Mouse (Mus musculus): ENCODE results near the gene Ffar4. TPM values are rescaled to one million over a fixed set of nuclear protein-coding genes. Genes with fewer than 3 reads are reported as not detected.

The Ffar4 gene
- polyA plus RNA-seq, 1 experiment from 2014 or later, result 7.0 TPM

DNA sequence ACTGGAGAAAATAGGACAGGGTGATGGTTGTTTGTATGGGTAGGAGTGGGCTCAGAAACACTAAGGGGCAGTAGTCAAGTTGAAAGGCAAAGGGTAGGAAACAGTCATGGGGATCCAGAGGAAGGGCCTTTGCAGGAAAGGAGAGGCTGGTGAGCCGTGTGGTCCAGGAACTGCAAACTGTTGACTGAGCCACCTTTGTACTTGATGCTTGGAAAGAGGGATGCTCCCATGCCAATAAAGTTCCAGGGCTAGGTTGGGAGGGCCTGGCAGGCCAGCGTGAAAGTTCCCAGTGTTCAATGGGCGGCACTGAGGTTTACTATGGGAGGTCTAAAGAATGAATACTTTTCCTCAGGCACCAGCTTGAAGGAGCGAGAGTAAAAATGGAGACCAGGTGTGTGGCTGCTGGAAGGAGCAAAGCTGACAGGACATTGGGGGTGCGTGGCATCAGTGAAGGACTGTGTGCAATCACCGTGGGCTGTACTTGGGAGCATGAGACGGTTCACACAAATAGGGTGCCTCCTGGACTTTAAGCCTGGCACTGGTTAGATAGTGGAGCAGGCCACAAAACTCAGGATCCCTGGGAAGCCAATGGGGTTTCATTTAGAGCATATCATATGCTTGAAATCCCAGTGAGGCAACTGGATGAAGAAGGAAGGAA is 18.1 kb downstream of the Ffar4 start:
- Histone ChIP-seq H3K27me3 (replicated peaks; ENCODE audit: control insufficient read depth, insufficient read depth, low read length) (no peaks in the 10 kb centered on the region), H3K9me3 (ENCODE audit: control insufficient read depth, low read length) (no peaks in the 10 kb centered on the region), H3K9ac (ENCODE audit: low read length) (no peak overlapping the region), H3K27ac (ENCODE audit: low read depth) (no peak overlapping the region), H3K4me1 (replicated peaks; ENCODE audit: control insufficient read depth, insufficient read depth, low read length) (no peaks in the 10 kb centered on the region), H3K36me3 (ENCODE audit: control insufficient read depth, insufficient read depth, low read length) (no peaks in the 10 kb centered on the region), H3K4me2 (ENCODE audit: low read length) (no peak overlapping the region), H3K4me3 (ENCODE audit: low read depth, low read length) (no peak overlapping the region)
- ATAC-seq (replicated peaks; ENCODE audit: low FRiP score, low TSS enrichment, low read depth), result no peak
- 92% methylated on average over 7 of the region's 7 CpGs for WGBS
- DNase-seq (ENCODE audit: low spot score), result no peak

DNA sequence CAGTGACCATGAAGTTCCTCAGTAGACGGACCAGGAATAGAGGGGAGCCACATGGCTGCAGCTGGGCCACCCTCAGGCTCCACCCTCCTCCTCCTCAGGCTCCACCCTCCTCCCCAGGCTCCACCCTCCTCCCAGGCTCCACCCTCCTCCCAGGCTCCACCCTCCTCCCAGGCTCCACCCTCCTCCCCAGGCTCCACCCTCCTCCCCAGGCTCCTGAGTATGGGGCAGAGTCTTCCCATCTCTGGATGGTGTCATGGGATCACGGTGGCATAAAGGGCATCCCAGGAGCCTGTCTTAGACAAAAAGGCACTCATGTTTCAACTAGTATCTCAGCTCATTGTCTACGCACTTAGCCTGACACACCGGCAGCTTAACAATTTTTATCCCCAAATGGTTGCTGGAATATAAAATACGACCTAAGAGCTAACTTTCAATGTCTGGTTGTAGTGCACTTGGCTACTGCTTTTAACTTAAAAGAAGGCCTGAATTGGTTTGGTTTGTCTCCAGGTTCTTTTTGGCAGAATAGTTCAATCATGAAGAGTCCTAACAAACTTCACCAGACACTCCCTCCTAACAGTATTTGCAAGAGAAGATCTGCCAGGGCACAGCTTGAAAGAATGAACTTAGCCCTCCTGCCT is 23.4 kb downstream of the Ffar4 start:
- Histone ChIP-seq H3K27me3 (replicated peaks; ENCODE audit: control insufficient read depth, insufficient read depth, low read length) (peaks cover 7% of the 10 kb centered on the region), H3K4me3 (ENCODE audit: low read depth, low read length) (no peak overlapping the region), H3K27ac (ENCODE audit: low read depth) (no peak overlapping the region), H3K36me3 (ENCODE audit: control insufficient read depth, insufficient read depth, low read length) (no peaks in the 10 kb centered on the region), H3K4me1 (replicated peaks; ENCODE audit: control insufficient read depth, insufficient read depth, low read length) (no peaks in the 10 kb centered on the region), H3K9ac (ENCODE audit: low read length) (no peak overlapping the region), H3K4me2 (ENCODE audit: low read length) (no peak overlapping the region), H3K9me3 (ENCODE audit: control insufficient read depth, low read length) (no peaks in the 10 kb centered on the region)
- WGBS, result 79% methylated on average over 5 of the region's 5 CpGs
- ATAC-seq (replicated peaks; ENCODE audit: low FRiP score, low TSS enrichment, low read depth) (no peak), DNase-seq (ENCODE audit: low spot score) (no peak)

DNA sequence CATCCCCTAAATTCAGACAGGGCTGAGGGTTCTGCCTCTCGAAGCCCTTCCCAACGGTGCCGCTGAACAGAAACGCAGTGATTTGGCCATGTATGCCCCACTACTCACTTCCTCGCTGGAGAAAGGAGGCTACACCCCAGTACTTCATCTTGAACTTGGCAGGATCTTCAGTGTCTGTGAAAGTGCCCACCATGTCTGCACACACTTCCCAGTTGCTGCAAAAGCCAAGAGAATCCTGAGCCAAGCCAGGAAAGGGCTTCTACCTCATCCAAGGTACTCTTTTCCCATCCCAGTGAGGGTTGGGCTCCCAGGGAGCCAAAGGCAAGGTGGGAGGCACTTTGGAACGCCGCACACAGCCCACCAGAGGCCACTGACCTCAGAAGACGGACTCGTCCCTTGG is 27.1 kb downstream of the Ffar4 start:
- Histone ChIP-seq H3K27me3 (replicated peaks; ENCODE audit: control insufficient read depth, insufficient read depth, low read length) (peaks cover 7% of the 10 kb centered on the region), H3K9ac (ENCODE audit: low read length) (peak overlapping the region; percentile 27), H3K9me3 (ENCODE audit: control insufficient read depth, low read length) (no peaks in the 10 kb centered on the region), H3K4me3 (ENCODE audit: low read depth, low read length) (peak overlapping the region; percentile 46), H3K4me2 (ENCODE audit: low read length) (peak overlapping the region; percentile 66), H3K36me3 (ENCODE audit: control insufficient read depth, insufficient read depth, low read length) (no peaks in the 10 kb centered on the region), H3K27ac (ENCODE audit: low read depth) (no peak overlapping the region), H3K4me1 (replicated peaks; ENCODE audit: control insufficient read depth, insufficient read depth, low read length) (no peaks in the 10 kb centered on the region)
- WGBS, result 20% methylated on average over 9 of the region's 9 CpGs
- peak; percentile 8; the same call in 1 of the 2 replicates for ATAC-seq (replicated peaks; ENCODE audit: low FRiP score, low TSS enrichment, low read depth)
- no peak for DNase-seq (ENCODE audit: low spot score)

DNA sequence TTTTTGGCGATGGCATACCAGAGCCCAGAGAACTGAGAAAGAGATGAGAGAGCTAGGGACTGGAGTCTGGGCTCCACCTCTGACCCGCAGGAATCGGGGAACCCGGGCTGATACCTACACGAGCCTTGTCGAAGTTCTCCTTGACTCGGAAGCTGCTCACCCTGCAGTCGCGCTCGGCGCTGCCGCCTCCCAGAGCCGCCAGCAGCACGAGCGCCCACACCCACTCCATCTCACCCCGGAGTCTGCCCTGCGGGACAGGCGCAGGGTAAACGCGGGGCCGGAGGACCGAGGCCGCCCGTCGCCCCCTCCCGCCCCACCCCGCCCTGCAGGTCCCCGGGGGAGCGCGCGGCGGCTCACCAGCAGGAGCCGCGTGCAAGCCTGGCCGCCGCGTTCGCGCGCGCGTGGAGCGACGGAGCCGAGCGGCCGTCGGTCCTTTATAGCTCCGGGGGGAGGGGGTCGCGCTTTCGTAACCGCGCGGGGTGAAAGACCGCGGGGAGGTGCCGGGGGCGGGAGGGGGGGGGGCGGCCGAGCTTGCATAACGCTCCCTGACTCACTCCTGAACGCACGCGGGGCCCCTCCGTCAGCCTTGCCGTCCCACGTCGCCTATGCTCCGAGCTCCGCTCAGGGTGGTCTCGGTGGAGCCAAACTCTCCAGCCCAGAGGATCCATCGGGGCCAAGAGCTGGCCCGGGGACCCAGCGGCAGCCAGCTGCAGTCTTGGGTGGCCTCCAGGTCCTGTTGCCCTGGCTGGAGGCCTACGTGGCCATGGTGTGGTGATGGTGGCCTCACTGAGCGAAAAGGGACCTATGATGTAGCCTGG is 27.7 kb downstream of the Ffar4 start:
- Histone ChIP-seq H3K9me3 (ENCODE audit: control insufficient read depth, low read length) (no peaks in the 10 kb centered on the region), H3K9ac (ENCODE audit: low read length) (peak overlapping the region; percentile 27), H3K36me3 (ENCODE audit: control insufficient read depth, insufficient read depth, low read length) (no peaks in the 10 kb centered on the region), H3K27ac (ENCODE audit: low read depth) (peak overlapping the region; percentile 1; the same call in 1 of the 2 replicates), H3K27me3 (replicated peaks; ENCODE audit: control insufficient read depth, insufficient read depth, low read length) (peaks cover 7% of the 10 kb centered on the region), H3K4me1 (replicated peaks; ENCODE audit: control insufficient read depth, insufficient read depth, low read length) (no peaks in the 10 kb centered on the region), H3K4me2 (ENCODE audit: low read length) (peak overlapping the region; percentile 66), H3K4me3 (ENCODE audit: low read depth, low read length) (peak overlapping the region; percentile 46)
- WGBS, result 1% methylated on average over 59 of the region's 77 CpGs
- ATAC-seq (replicated peaks; ENCODE audit: low FRiP score, low TSS enrichment, low read depth), result peak; percentile 86
- peak; percentile 82 for DNase-seq (ENCODE audit: low spot score)

DNA sequence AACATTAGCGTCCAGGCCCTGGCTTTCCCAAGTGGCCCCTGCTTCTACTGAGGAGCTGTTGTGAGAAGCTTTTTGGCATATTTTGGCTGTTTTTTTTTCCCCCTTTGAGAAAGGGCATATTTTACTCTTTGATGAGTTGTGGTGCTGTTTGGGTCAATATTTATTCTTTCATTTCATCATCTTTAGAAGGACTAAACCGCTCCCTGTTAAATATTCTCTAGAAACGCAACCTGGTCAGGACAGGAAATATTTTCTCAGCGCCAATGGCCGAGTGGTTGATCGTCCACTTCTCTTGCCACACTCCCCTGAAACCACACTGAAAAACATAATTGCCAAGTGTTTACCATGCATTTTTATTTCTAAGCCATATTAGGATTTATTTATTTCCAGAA is 28.3 kb downstream of the Ffar4 start, which contains the start of gene Rbp4:
TSS of gene Rbp4 (minus strand) at position 63 of the 392 bp plus-strand sequence.
- H3K9me3 ChIP-seq (ENCODE audit: control insufficient read depth, low read length), result no peaks in the 10 kb centered on the region
- ATAC-seq (replicated peaks; ENCODE audit: low FRiP score, low TSS enrichment, low read depth), result no peak
- H3K9ac ChIP-seq (ENCODE audit: low read length), result peak within 1 kb of the TSS; percentile 27
- H3K4me2 ChIP-seq (ENCODE audit: low read length), result peak within 1 kb of the TSS; percentile 66
- peaks cover 7% of the 10 kb centered on the region for H3K27me3 ChIP-seq (replicated peaks; ENCODE audit: control insufficient read depth, insufficient read depth, low read length)
- no peak for DNase-seq (ENCODE audit: low spot score)
- H3K4me1 ChIP-seq (replicated peaks; ENCODE audit: control insufficient read depth, insufficient read depth, low read length), result no peaks in the 10 kb centered on the region
- no peaks in the 10 kb centered on the region for H3K36me3 ChIP-seq (ENCODE audit: control insufficient read depth, insufficient read depth, low read length)
- WGBS, result 63% methylated on average over 6 of the region's 6 CpGs
- peak within 1 kb of the TSS; percentile 1; the same call in 1 of the 2 replicates for H3K27ac ChIP-seq (ENCODE audit: low read depth)
- peak within 1 kb of the TSS; percentile 46 for H3K4me3 ChIP-seq (ENCODE audit: low read depth, low read length)

DNA sequence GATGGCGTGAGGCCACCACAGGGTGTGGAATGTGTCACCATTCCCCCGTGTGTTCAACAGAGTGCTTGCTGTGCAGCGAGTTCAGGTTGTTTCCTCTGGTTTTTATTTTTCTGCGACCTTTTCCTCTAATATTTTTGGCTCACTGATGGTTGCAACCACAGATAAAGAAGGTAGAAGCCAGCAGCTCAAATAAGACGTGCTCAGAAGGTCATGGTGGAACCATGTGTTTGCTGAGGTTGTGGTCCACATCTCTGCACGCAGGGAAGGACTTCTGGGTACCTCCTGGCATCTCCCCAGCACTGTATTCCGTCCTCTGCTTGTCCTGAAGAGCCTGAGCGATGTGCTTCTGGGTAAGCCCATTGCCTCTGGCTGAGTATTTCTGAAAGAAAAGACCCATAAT is 29.8 kb downstream of the Ffar4 start:
- 69% methylated on average over 8 of the region's 8 CpGs for WGBS
- peaks cover 7% of the 10 kb centered on the region for H3K27me3 ChIP-seq (replicated peaks; ENCODE audit: control insufficient read depth, insufficient read depth, low read length)
- H3K27ac ChIP-seq (ENCODE audit: low read depth), result no peak overlapping the region
- H3K4me1 ChIP-seq (replicated peaks; ENCODE audit: control insufficient read depth, insufficient read depth, low read length), result no peaks in the 10 kb centered on the region
- H3K4me3 ChIP-seq (ENCODE audit: low read depth, low read length), result no peak overlapping the region
- H3K9me3 ChIP-seq (ENCODE audit: control insufficient read depth, low read length), result no peaks in the 10 kb centered on the region
- ATAC-seq (replicated peaks; ENCODE audit: low FRiP score, low TSS enrichment, low read depth) (no peak), DNase-seq (ENCODE audit: low spot score) (no peak)
- H3K4me2 ChIP-seq (ENCODE audit: low read length), result no peak overlapping the region
- H3K36me3 ChIP-seq (ENCODE audit: control insufficient read depth, insufficient read depth, low read length), result no peaks in the 10 kb centered on the region
- no peak overlapping the region for H3K9ac ChIP-seq (ENCODE audit: low read length)

DNA sequence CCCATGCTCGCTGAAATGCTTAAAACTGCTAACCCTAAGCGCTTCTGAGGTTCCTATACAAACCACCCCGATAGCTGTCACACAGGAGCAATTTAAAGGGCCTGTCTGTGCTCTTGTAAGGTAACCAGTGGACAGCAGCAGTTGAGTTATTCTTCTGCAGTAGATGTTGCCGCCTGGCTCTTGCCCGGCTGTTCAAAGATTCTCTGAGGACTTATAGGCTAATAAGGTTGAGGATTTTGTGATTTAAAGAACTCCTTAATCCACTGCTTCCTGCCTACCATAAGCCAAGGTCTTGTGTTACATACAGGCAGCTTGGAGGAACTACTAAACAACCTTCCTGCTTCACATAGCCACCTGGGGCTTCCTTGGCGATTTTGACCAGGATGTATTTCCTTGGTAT is 35.6 kb downstream of the Ffar4 start, which contains the start of gene Pde6c:
TSS of gene Pde6c (plus strand) at position 301 of the 400 bp plus-strand sequence.
- Histone ChIP-seq H3K27ac (ENCODE audit: low read depth) (no peak within 1 kb of the TSS), H3K4me1 (replicated peaks; ENCODE audit: control insufficient read depth, insufficient read depth, low read length) (no peaks in the 10 kb centered on the region), H3K36me3 (ENCODE audit: control insufficient read depth, insufficient read depth, low read length) (no peaks in the 10 kb centered on the region), H3K27me3 (replicated peaks; ENCODE audit: control insufficient read depth, insufficient read depth, low read length) (no peaks in the 10 kb centered on the region), H3K4me2 (ENCODE audit: low read length) (no peak within 1 kb of the TSS), H3K9me3 (ENCODE audit: control insufficient read depth, low read length) (no peaks in the 10 kb centered on the region), H3K4me3 (ENCODE audit: low read depth, low read length) (no peak within 1 kb of the TSS), H3K9ac (ENCODE audit: low read length) (no peak within 1 kb of the TSS)
- no peak for DNase-seq (ENCODE audit: low spot score)
- ATAC-seq (replicated peaks; ENCODE audit: low FRiP score, low TSS enrichment, low read depth), result no peak
- WGBS, result 78% methylated on average over 6 of the region's 6 CpGs

DNA sequence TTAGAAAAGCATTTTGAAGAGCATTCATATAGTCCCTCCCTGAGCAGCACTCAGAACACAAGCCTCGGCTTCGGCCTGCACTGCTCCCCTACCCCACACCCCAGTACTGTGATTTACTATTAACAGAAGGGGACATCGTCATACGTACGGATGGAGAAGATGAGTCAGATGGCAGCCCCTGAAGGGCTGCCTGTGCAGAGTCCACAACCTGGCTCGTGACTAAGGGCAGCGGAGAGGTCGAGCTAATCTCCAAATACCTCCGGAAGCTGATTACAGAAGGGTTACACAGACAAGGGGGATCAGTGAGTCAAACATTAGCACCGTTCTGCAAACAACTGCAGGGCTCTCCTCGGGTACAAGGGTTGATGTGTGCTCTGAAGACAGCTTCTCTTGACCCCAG is 37.1 kb downstream of the Ffar4 start:
- ATAC-seq (replicated peaks; ENCODE audit: low FRiP score, low TSS enrichment, low read depth) (peak; percentile 88), DNase-seq (ENCODE audit: low spot score) (no peak)
- WGBS, result 28% methylated on average over 11 of the region's 11 CpGs
- Histone ChIP-seq H3K9ac (ENCODE audit: low read length) (no peak overlapping the region), H3K27me3 (replicated peaks; ENCODE audit: control insufficient read depth, insufficient read depth, low read length) (no peaks in the 10 kb centered on the region), H3K27ac (ENCODE audit: low read depth) (no peak overlapping the region), H3K4me1 (replicated peaks; ENCODE audit: control insufficient read depth, insufficient read depth, low read length) (no peaks in the 10 kb centered on the region), H3K36me3 (ENCODE audit: control insufficient read depth, insufficient read depth, low read length) (no peaks in the 10 kb centered on the region), H3K9me3 (ENCODE audit: control insufficient read depth, low read length) (no peaks in the 10 kb centered on the region), H3K4me2 (ENCODE audit: low read length) (no peak overlapping the region), H3K4me3 (ENCODE audit: low read depth, low read length) (no peak overlapping the region)
